Mouse (Mus musculus) CH12F3 (cell line): ENCODE results near the gene Hdgfl3.

ENCODE experiments used
- in situ Hi-C: fragments of 300-500 bp; cut with MboI; formaldehyde crosslinking; loops from 2 replicates; pipeline ENCODE4 v1.14.3; 2020; ENCODE audit warnings: low sequenced_read_pairs

Hdgfl3 gene

GRCm38 (mm10) chr7:81934267-81934745 lies at the start of gene Hdgfl3:
Gene Hdgfl3, minus strand, starts transcription at chr7:81934473.
- in situ Hi-C loops: no loop called here

GRCm38 (mm10) chr7:81983651-81984050 lies 49.4 kb upstream of the Hdgfl3 start:
- in situ Hi-C loops: no loop called here

GRCm38 (mm10) chr7:81978304-81978703 lies 44.0 kb upstream of the Hdgfl3 start:
- in situ Hi-C loops: no loop called here

GRCm38 (mm10) chr7:81974616-81975015 lies 40.3 kb upstream of the Hdgfl3 start:
- in situ Hi-C loops: loop anchor here (25.0 kb wide), 2 partner anchors 138 to 288 kb away; no protein-coding TSS in a partner anchor

GRCm38 (mm10) chr7:81973939-81974338 lies 39.7 kb upstream of the Hdgfl3 start:
- in situ Hi-C loops: loop anchor here (25.0 kb wide), 2 partner anchors 138 to 288 kb away; no protein-coding TSS in a partner anchor

GRCm38 (mm10) chr7:81973339-81973738 lies 39.1 kb upstream of the Hdgfl3 start:
- in situ Hi-C loops: loop anchor here (25.0 kb wide), 2 partner anchors 139 to 289 kb away; no protein-coding TSS in a partner anchor

- in situ Hi-C loops: loop anchor here (25.0 kb wide), 2 partner anchors 143 to 293 kb away; no protein-coding TSS in a partner anchor
Measured at GRCm38 (mm10) chr7:81968975-81969374, 34.7 kb upstream of the Hdgfl3 start.

- in situ Hi-C loops: loop anchor here (25.0 kb wide), 2 partner anchors 144 to 294 kb away; no protein-coding TSS in a partner anchor
Measured at GRCm38 (mm10) chr7:81968451-81968850, 34.2 kb upstream of the Hdgfl3 start.

GRCm38 (mm10) chr7:81966195-81966594 lies 31.9 kb upstream of the Hdgfl3 start:
- in situ Hi-C loops: loop anchor here (25.0 kb wide), 2 partner anchors 146 to 296 kb away; no protein-coding TSS in a partner anchor

GRCm38 (mm10) chr7:81959704-81960103 lies 25.4 kb upstream of the Hdgfl3 start:
- in situ Hi-C loops: loop anchor here (25.0 kb wide), 2 partner anchors 153 to 303 kb away; no protein-coding TSS in a partner anchor

GRCm38 (mm10) chr7:81954208-81954846 lies 20.1 kb upstream of the Hdgfl3 start:
- in situ Hi-C loops: loop anchor here (25.0 kb wide), 2 partner anchors 158 to 308 kb away; no protein-coding TSS in a partner anchor

GRCm38 (mm10) chr7:81950499-81950898 lies 16.2 kb upstream of the Hdgfl3 start:
- in situ Hi-C loops: loop anchor here (25.0 kb wide), 2 partner anchors 162 to 312 kb away; no protein-coding TSS in a partner anchor

- in situ Hi-C loops: no loop called here
Measured at GRCm38 (mm10) chr7:81945398-81945797, 11.1 kb upstream of the Hdgfl3 start.

GRCm38 (mm10) chr7:81934806-81935205 lies 533 bp upstream of the Hdgfl3 start:
- in situ Hi-C loops: no loop called here

- in situ Hi-C loops: no loop called here
Measured at GRCm38 (mm10) chr7:81933601-81934266, 539 bp downstream of the Hdgfl3 start.

GRCm38 (mm10) chr7:81933061-81933600 lies 1.1 kb downstream of the Hdgfl3 start:
- in situ Hi-C loops: no loop called here

- in situ Hi-C loops: no loop called here
Measured at GRCm38 (mm10) chr7:81932521-81933045, 1.7 kb downstream of the Hdgfl3 start.

GRCm38 (mm10) chr7:81928998-81929397 lies 5.3 kb downstream of the Hdgfl3 start:
- in situ Hi-C loops: no loop called here

GRCm38 (mm10) chr7:81921379-81921952 lies 12.8 kb downstream of the Hdgfl3 start:
- in situ Hi-C loops: no loop called here

- in situ Hi-C loops: no loop called here
Measured at GRCm38 (mm10) chr7:81920314-81920713, 14.0 kb downstream of the Hdgfl3 start.

- in situ Hi-C loops: no loop called here
Measured at GRCm38 (mm10) chr7:81918316-81918715, 16.0 kb downstream of the Hdgfl3 start.
